Mouse (Mus musculus) T-helper 2 cell (primary cell): ENCODE data around the gene Ptprcap.

ENCODE experiments used
- in situ Hi-C: fragments of 300-600 bp; cut with MboI, MseI; formaldehyde crosslinking; loops from one replicate; pipeline ENCODE4 v1.15.1; 2025; ENCODE audit warnings: high pct_unique_total_duplicates

Ptprcap gene

DNA sequence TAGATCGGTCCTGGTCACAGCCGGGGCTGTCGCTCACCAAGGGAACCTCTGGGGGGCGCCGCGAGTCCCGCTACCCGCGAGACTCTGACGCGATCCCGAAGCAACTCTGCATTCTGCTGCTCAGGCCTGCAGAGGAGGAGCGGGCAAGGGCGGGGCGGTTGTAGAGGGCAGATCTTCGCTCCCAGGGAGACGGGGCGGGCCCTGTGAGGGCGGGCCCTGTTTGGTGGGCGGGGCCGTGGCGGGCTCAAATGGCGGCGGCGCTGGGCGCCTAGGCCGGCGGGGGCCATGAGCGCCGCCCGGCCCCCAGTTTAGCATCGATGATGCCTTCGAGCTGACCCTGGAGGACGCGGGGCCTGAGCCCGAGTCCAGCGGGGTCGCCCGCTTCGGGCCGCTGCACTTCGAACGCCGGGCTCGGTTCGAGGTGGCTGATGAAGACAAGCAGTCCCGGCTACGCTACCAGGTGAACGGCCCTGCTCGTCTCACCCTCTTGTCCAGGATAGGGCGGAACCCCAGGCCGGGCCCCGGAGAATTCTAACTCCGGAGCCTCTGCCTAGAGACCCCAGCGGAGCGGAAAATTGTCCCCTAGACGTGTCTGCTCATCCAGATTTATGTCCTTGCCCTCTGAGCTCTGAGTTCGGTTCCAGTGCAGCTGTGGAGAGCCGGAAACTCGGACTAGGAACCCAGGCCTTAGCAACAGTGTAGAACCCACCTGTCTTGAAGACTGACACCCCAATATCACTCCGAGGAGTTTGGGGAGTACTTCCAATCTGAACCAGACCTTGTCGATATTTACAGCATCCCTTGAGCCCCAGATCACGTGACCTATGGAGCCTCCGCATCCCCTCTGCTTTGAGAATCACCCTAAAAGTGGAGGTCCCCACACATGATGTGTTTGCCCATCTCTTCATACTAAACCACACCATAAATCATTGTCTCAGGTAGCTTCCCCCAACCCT, 27.4 kb upstream of the Ptprcap start, which contains the start of gene Aip:
Aip (minus strand) TSS at position 118 of the 956 bp plus-strand sequence.
- in situ Hi-C loops: no loop called here

DNA sequence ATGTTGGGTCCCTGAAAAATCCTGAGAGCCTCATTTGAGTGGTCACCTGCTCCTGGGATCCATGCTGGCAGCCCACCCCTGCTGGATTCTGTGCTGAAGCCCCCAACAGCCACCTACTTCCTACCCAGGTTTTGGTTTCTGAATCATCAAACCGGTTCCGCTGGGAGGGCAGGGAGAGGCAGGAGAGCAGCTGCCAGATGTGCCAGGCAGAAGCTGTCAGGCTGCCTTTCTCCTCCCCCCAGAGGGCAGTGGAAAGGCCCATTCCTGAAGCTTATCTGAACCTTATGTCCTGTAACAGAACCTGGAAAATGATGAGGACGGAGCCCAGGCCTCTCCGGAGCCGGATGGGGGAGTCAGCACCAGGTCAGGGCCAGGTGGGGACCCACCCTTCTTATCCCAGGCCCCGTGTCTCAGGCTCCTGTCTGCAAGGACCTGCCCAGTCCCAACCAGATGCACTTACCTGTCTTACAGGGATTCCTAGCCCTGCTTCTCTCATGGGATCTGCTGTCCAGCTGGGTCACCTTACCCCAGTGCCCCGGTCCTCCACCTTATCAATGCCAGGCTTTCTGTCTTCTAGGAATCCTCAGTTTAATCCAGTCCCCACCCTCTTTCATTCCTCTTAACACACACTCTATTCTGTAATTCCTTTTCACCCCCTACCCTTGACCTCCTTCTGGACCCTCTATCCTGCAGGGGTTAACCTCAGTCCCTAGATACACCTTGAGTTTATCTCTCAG, 26.5 kb upstream of the Ptprcap start:
- in situ Hi-C loops: no loop called here

DNA sequence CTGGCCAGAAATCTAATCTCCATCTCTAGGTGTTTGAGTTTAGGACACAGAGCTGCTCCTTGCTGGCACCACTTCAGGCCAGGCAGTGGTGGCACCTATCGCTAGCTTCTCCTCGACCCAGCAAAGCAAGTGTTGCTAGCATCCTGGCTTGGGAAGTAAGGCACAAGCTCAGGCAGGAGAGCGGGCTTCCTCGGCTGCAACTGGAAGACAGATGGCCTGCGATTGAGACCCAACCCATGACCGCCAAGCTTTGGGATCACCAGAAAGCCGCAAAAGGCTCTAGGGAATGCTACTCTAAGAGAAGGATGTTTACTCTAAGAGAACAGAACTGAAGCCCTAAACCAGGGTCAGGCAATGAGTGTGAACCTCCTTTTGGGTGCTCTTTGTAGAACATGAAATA, 23.9 kb upstream of the Ptprcap start:
- in situ Hi-C loops: no loop called here

DNA sequence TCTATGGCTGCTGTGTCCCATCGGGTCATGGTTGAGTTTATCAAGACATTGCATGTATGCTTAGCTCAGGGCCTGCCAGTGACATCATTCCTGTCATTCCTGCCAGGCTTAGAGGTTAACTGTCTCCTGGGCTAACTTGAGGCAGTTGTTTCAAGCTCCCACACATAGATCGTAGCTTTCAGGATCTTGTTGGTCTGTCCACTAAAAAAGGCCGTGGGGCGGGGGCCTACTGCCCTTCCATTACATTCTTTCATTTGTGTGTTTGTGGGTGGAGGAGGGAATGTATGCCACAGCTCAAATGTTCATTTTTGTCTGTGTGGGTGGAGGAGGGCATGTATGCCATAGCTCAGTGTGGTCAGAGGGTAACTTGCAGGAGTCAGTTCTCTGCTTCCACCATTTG, 23.3 kb upstream of the Ptprcap start:
- in situ Hi-C loops: no loop called here

- in situ Hi-C loops: no loop called here
Measured at GRCm38 (mm10) chr19:4131075-4131474, 22.3 kb upstream of the Ptprcap start.

GRCm38 (mm10) chr19:4131768-4132167, 21.6 kb upstream of the Ptprcap start:
- in situ Hi-C loops: no loop called here

- in situ Hi-C loops: no loop called here
Measured at GRCm38 (mm10) chr19:4134354-4134753, 19.1 kb upstream of the Ptprcap start.

DNA sequence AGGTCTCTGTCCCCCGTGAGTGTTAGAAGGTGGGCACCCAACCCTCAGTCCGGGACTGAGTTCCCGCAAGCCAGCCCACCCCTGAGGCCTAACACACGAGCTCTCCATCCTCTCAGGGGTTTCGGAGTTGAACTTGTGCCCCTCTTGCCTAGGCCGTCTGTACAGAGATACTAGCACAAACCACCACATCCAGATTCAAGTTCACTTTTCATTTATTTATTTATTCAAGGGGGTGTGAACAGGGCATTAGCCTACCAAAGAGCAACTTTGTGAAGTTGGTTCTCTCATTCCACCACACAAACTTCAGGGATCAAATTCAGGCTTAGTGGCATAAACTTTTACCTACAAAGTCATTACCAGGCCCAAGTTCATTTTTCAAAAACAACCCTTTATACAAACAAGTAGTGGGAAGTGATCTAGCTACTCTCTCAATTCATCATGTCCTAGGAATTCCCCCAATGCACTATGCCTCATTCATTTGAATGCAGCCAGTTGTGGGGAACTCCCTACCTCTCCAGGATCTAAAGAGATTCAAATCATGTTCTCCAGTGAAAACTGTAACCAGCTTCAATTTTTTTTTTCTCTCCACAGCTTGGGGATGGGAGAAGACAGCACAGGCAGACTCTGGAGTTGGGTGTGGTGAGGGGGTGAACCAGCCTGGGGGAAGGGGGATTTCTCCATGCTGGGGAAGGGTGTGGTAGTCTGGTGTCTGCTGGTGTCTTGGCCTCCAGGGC, 18.0 kb upstream of the Ptprcap start:
- in situ Hi-C loops: loop anchor here (5.0 kb wide), 1 partner anchor 78 kb away; the partner anchor contains the start of gene Gstp3

- in situ Hi-C loops: loop anchor here (5.0 kb wide), 1 partner anchor 79 kb away; the partner anchor contains the start of gene Gstp3
Measured at GRCm38 (mm10) chr19:4135963-4136345, 17.4 kb upstream of the Ptprcap start.

DNA sequence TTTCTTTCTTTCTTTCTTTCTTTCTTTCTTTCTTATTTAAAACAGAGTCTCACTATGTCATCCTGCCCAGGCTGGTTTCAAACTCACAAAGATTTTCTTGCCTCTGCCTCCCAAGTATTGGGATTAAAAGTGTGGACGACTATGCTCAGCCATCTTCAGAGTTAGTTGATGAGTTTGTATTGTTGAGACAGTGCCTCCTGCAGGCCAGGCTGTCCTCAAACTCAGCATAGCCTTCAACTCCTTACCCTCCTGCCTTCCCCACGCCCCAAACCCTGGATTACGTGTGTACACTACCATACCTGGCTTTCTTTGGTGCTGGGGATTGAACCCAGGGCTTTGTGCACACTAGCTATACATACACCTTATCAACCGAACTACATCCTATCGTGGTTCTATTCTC, 16.9 kb upstream of the Ptprcap start:
- in situ Hi-C loops: loop anchor here (5.0 kb wide), 1 partner anchor 79 kb away; the partner anchor contains the start of gene Gstp3

GRCm38 (mm10) chr19:4137913-4138312, 15.5 kb upstream of the Ptprcap start:
- in situ Hi-C loops: loop anchor here (5.0 kb wide), 1 partner anchor 81 kb away; the partner anchor contains the start of gene Gstp3

- in situ Hi-C loops: loop anchor here (5.0 kb wide), 1 partner anchor 82 kb away; the partner anchor contains the start of gene Gstp3
Measured at GRCm38 (mm10) chr19:4139446-4139845, 14.0 kb upstream of the Ptprcap start, which contains the start of gene Gpr152. Gene Gpr152 (plus strand): TSS chr19:4139787.

DNA sequence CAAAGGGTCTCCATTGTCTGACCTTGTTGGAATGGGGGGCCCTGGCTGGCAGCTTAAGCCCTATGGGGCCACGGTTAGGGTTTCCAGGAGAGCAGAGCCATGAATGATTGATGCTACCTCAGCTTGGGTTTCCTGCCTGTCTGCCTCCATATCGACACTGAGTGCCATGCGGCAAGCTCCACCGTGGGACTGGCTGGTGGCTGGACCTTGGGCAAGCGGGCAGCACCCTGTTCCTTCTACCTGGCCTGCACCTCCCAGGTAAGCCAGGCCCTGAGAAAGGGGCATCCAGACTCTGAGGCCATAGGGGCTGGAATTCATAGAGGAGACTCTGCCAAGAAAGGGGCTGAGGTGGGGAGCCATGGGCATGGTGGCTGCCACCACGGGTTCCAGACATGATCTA, 13.3 kb upstream of the Ptprcap start:
- in situ Hi-C loops: loop anchor here (5.0 kb wide), 1 partner anchor 43 kb away; the partner anchor contains the start of genes Cdk2ap2 and Pitpnm1

DNA sequence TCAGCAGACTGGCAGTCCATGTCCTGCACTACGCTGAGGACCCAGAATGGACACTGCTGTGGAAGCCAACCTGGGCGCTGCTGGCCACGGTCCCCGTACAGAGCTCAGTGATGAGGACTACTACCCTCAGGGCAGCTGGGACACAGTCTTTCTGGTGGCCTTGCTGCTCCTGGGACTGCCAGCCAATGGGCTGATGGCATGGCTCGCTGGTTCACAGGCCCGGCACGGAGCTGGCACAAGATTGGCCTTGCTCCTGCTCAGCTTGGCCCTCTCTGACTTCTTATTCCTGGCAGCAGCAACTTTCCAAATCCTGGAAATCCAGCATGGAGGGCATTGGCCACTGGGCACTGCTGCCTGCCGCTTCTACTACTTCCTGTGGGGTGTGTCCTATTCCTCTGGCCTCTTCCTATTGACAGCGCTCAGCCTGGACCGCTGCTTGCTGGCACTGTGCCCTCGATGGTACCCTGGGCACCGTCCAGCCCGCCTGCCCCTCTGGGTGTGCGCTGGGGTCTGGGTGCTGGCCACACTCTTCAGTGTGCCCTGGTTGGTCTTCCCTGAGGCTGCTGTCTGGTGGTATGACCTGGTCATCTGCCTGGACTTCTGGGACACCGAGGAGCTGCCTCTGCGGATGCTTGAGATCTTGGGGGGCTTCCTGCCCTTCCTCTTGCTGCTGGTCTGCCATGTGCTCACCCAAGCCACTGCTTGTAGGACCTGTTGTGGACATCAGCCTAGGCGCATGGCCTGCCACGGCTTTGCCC, 10.8 kb upstream of the Ptprcap start:
- in situ Hi-C loops: loop anchor here (5.0 kb wide), 1 partner anchor 45 kb away; the partner anchor contains the start of genes Cdk2ap2 and Pitpnm1

- in situ Hi-C loops: loop anchor here (5.0 kb wide), 1 partner anchor 47 kb away; the partner anchor contains the start of genes Cdk2ap2 and Pitpnm1
Measured at GRCm38 (mm10) chr19:4143759-4144268, 9.6 kb upstream of the Ptprcap start, which contains the start of gene Cabp4. Gene Cabp4 (minus strand): TSS chr19:4144033.

- in situ Hi-C loops: loop anchor here (5.0 kb wide), 1 partner anchor 48 kb away; the partner anchor contains the start of genes Cdk2ap2 and Pitpnm1
Measured at GRCm38 (mm10) chr19:4144550-4145498, 8.6 kb upstream of the Ptprcap start.

- in situ Hi-C loops: no loop called here
Measured at GRCm38 (mm10) chr19:4145936-4146335, 7.5 kb upstream of the Ptprcap start.

DNA sequence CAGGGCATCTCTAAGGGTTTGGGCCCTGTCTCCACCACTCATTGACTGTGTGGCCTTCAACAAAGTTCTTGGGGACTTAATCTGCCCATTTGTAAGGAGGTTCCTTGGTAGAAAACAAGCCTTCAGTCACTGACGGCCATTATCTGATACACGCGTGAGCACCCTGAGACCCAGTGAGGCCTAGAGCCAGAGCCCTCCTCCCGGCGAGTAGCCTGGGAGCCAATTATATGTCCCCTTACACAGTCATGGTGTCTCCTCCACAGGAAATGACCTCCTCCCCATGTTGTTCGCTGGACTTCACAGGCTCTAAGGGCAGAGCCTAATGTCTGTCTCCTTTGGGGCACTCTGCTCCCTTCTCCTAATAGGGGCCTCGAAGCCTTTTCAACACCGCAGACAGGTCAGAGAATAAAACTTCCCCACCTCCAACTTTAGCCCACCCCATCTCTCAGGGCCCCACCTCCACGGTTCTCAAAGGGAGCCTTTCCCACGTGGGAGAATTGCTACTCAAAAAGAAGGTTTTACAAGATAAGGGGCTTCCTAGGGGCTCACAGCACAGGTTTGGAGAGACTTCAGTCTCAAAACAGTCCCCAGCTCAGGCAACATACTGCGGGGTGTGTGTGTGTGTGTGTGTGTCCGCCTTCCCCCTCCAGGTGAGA, 6.9 kb upstream of the Ptprcap start:
- in situ Hi-C loops: no loop called here
